Mouse (Mus musculus) stomach, postnatal 0 days (tissue): ENCODE data around the gene Kat14.

Experiments used
- CTCF ChIP-seq: IDR thresholded peaks from 2 replicates; pipeline ENCODE4 v1.5.1; 2016; ENCODE audit warnings: antibody characterized with exemption, low read depth, mild to moderate bottlenecking, moderate library complexity
- EP300 ChIP-seq: optimal IDR thresholded peaks from 2 replicates; pipeline ENCODE3; 2016; ENCODE audit warnings: antibody characterized with exemption

DNA sequence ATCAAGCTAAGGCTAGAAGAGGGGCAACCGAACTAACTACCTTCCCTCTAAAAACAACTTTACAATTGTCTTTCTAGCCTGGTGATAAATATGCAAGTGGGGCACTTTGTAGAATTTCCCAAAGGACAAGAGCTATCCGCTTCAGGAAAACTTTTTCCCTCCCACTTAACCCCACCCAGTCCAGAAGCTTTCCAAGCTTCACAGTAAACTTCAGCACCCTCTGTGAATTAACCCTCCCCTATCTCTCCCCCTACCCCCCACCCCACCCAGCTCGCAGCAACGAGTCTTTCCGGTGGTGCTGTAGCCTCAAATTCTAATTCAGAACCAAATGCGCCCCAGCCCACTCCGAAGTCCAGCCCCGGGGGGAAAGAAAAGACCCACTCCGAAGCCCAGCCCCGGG, 39.3 kb upstream of the Kat14 start:
- no peak for TF ChIP-seq CTCF
- no peak for TF ChIP-seq EP300
